Mouse (Mus musculus) kidney, adult 2 months (tissue): Measurements from ENCODE around the gene Myo15b. TPM values are rescaled to one million over a fixed set of nuclear protein-coding genes. Genes with fewer than 3 reads are reported as not detected.

Experiments
- DNase-seq: peaks from one replicate; pipeline ENCODE4 v3.0.0; 2021
- H3K27ac ChIP-seq: fragments of 200-500 bp; 2 replicates; pipeline ENCODE4 v1.5.1; 2012; ENCODE audit warnings: low read depth, low read length, control low read depth, inconsistent platforms; ENCODE audit not compliant: insufficient read depth
- H3K27me3 ChIP-seq: fragments of 200-500 bp; replicated peaks from 2 replicates; pipeline ENCODE4 v1.6.1; 2012; ENCODE audit warnings: mild to moderate bottlenecking, moderate library complexity, low read length, inconsistent platforms; ENCODE audit not compliant: control insufficient read depth, insufficient read depth
- H3K36me3 ChIP-seq: fragments of 200-500 bp; 2 replicates; pipeline ENCODE4 v1.6.1; 2012; ENCODE audit warnings: mild to moderate bottlenecking, moderate library complexity, low read length, inconsistent platforms; ENCODE audit not compliant: control insufficient read depth, insufficient read depth
- H3K4me1 ChIP-seq: fragments of 200-500 bp; 2 replicates; pipeline ENCODE4 v1.6.1; 2011; ENCODE audit warnings: low read length; ENCODE audit not compliant: control insufficient read depth, insufficient read depth
- H3K4me3 ChIP-seq: fragments of 200-500 bp; 2 replicates; pipeline ENCODE4 v1.5.1; 2011; ENCODE audit warnings: mild to moderate bottlenecking, low read depth, low read length, control low read depth; ENCODE audit not compliant: insufficient read depth
- CTCF ChIP-seq: fragments of 200-500 bp; conservative IDR thresholded peaks from 2 replicates; pipeline ENCODE4 v1.5.1; 2011; ENCODE audit warnings: low read depth, mild to moderate bottlenecking, control low read depth, low read length, moderate library complexity, mixed read lengths; ENCODE audit not compliant: insufficient read depth, insufficient read length
- POLR2A ChIP-seq: fragments of 200-500 bp; IDR thresholded peaks from one replicate; pipeline ENCODE4 v1.6.1; 2011; ENCODE audit warnings: low read depth, low read length, control low read depth
- WGBS: fragments of 180-500 bp; shearing (Covaris S2); methylation state at CpG from one replicate; pipeline ENCODE4 v1.1.7; 2018; 5-methylcytosine and 5-hydroxymethylcytosine counted together
- polyA plus RNA-seq: library from polyadenylated mRNA; depleted of rRNA; stranded (reverse); fragments of >200 nt; gene quantifications from 2 replicates; pipeline ENCODE4 v1.2.3, GENCODE M21; 2012

Myo15b gene
- polyA plus RNA-seq, 1 experiment, result 104 TPM

DNA sequence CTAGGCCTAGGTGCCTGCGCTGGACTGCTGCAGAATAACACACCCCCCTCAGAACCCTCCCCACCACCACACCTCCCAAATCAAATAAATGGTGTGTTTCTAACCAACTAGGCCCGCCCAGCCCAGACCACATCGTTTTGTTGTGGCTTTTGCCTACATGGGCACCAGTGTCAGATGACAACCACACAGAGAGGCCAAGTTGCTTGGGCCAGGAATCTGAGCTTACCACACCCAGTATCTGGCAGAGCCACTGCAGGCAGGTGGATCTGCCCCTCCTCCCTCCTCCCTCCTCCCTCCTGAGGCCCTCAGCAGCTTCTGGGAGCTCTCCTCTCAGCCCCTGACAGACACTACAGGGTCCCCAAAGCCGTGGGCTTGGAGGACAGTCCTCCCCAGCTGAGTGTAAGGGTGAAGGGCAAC is 19.3 kb upstream of the Myo15b start:
- no peak overlapping the region for H3K4me3 ChIP-seq
- no peaks in the 10 kb centered on the region for H3K36me3 ChIP-seq
- H3K4me1 ChIP-seq, result peaks cover 84% of the 10 kb centered on the region
- no peak for TF ChIP-seq POLR2A
- TF ChIP-seq CTCF, result no peak
- H3K27me3 ChIP-seq, result no peaks in the 10 kb centered on the region
- peak overlapping the region; percentile 15 for H3K27ac ChIP-seq
- peak; percentile 80 for DNase-seq
- WGBS, result 35% methylated on average over 4 of the region's 4 CpGs

DNA sequence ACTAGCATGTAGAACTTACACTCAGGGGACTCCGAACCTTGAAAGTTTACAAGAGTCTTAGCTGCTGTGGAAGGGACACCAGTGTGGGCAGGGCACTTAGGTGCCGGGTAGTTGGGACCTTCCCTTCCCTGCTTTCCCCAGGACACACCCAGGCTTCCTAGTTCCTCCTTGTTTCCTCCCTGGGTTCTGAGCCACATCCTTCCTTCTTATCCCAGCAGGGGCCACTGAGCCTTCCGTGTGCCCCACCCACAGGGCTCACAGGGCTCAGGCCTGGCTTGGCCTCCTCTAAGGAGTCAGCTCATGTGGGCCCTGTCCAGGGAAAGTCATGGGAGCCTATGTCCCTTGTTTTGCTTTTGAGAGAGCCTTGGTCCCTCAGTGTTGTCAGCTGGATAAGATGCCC is 18.5 kb upstream of the Myo15b start:
- no peak for DNase-seq
- no peak for TF ChIP-seq POLR2A
- no peak for TF ChIP-seq CTCF
- no peak overlapping the region for H3K4me3 ChIP-seq
- H3K27ac ChIP-seq, result peak overlapping the region; percentile 10; the same call in 1 of the 2 replicates
- peaks cover 83% of the 10 kb centered on the region for H3K4me1 ChIP-seq
- H3K27me3 ChIP-seq, result no peaks in the 10 kb centered on the region
- no peaks in the 10 kb centered on the region for H3K36me3 ChIP-seq
- WGBS, result 53% methylated on average over 3 of the region's 3 CpGs

DNA sequence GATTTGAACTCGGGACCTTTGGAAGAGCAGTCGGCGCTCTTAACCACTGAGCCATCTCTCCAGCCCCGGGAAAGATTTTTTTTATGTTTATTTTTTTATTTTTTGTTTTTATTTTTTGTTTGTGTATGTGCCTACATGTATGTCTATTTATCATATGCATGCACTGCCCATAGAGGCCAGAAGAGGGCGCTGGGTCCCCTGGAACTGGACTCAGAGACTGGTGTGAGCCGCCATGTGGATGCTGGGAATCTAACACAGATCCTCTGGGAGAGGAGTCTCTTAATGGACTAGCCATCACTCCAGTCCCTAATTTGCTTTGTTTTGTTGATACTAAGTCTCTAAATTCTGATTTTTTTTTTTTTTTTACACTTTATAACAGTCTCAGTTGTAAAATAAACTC is 17.2 kb upstream of the Myo15b start:
- H3K36me3 ChIP-seq, result peaks cover 8% of the 10 kb centered on the region
- H3K27ac ChIP-seq, result no peak overlapping the region
- 90% methylated on average over 6 of the region's 6 CpGs for WGBS
- peak; percentile 24 for TF ChIP-seq CTCF
- no peak for TF ChIP-seq POLR2A
- no peak overlapping the region for H3K4me3 ChIP-seq
- no peaks in the 10 kb centered on the region for H3K27me3 ChIP-seq
- peaks cover 74% of the 10 kb centered on the region for H3K4me1 ChIP-seq
- no peak for DNase-seq

DNA sequence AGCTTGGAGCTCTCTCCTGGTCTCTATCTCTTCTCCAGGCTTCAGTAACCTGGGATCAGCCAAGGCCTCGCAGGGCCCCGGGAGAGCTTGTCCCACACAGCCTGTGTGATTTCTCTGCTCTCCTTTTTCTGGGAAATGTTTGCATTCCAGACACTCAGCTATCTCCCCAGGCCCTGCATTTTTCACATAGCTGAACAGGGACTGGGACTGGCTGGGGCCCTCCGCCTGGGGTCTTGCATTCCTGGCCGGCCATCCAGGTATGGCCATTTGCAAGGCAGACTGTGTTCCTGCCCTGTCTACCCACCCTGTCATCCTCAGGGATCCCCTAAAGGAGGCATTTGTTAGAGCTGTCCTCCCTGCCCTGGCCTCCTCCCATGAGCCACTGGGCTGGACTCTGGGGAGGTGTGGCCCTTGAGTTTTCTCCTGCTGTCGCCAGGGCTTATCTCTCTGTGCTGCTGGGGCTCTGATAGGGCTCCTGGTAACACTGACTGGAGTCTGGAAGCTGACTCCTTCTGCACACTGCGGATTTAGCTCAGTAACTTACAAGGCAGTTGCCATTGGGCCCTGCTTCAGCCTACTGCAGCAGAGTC is 16.1 kb upstream of the Myo15b start:
- DNase-seq, result peak; percentile 63
- whole genome bisulfite sequencing, result 22% methylated on average over 6 of the region's 6 CpGs
- H3K36me3 ChIP-seq, result peaks cover 8% of the 10 kb centered on the region
- TF ChIP-seq POLR2A, result no peak
- no peak for TF ChIP-seq CTCF
- H3K27me3 ChIP-seq, result no peaks in the 10 kb centered on the region
- H3K27ac ChIP-seq, result peak overlapping the region; percentile 84
- no peak overlapping the region for H3K4me3 ChIP-seq
- peaks cover 64% of the 10 kb centered on the region for H3K4me1 ChIP-seq

DNA sequence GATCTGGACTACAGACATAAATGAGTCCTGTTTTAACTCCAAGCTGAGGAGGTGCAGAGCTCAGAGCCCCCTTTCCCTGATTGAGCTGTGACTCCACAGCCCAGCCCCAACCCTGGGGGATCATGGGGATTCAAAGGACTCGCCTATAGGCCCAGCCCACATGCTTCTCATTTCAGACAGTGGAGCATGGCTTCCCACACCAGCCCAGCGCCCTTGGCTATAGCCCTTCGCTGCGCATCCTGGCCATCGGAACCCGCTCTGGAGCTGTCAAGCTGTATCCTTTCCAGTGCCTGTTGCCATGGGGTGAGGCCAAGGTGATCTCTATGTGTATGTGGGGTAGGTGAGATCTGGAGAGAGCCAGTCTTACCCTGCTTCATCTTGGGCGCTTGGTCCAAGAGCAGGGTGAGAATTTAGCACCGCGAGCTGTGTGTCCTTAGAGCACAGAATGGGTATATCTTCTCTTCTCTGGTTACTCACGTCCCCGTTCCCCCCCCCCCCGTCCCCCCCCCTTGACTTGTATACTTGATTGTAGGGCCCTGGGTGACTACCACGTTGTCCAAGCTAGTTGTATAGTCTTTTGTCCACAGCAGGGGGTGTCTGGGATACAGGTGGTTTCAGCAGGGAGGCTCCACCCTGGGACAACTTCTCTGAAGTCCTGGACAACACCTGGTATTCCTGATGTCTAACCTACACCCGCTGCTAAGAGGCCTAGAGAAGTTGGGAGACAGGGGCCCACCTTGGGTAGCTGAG is 14.9 kb upstream of the Myo15b start:
- DNase-seq, result peak; percentile 46
- Histone ChIP-seq H3K36me3 (peaks cover 9% of the 10 kb centered on the region), H3K4me1 (peaks cover 51% of the 10 kb centered on the region), H3K27ac (peak overlapping the region; percentile 84), H3K4me3 (no peak overlapping the region), H3K27me3 (no peaks in the 10 kb centered on the region)
- TF ChIP-seq CTCF, result no peak
- no peak for TF ChIP-seq POLR2A
- WGBS, result 61% methylated on average over 12 of the region's 14 CpGs

DNA sequence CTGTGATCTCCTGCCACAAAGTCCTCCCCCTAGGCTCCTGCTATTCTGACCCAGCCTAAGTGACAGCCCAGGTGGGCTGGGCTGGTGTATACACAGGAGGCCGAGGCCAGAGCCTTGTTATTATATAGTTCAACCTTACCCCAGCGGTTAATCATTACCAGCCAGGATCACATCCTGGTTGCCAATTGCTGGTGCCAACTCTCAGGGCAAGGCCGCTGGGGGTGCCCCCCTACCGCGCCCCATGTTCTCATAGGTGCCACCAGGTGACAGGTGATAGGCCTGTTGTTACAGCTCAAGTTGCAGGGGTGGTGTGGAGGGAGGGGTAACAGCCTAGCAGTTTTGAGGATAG is 14.3 kb upstream of the Myo15b start:
- Histone ChIP-seq H3K4me1 (peaks cover 46% of the 10 kb centered on the region), H3K36me3 (peaks cover 9% of the 10 kb centered on the region), H3K27me3 (no peaks in the 10 kb centered on the region), H3K27ac (peak overlapping the region; percentile 84), H3K4me3 (no peak overlapping the region)
- 33% methylated on average over 5 of the region's 5 CpGs for WGBS
- DNase-seq, result peak; percentile 97
- no peak for TF ChIP-seq POLR2A
- no peak for TF ChIP-seq CTCF

DNA sequence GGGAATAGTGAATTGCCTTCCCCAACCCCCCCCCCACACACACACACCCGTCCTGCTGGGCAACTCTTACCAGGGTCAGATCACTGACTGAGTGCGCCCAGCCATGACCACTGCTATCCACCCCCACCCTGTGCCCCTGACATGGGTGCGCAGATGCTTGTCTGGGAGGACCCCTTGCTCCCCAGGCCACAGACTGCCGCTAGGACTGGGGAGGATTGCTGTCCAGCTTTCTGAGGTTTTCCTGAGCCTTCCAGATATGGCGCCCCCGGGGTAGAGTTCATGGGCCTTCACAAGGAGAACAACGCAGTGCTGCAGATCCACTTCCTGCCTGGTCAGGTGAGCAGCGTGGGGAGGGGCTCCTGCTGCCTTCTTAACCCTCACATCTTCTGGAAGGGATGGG is 14.0 kb upstream of the Myo15b start:
- 32% methylated on average over 8 of the region's 8 CpGs for WGBS
- peaks cover 9% of the 10 kb centered on the region for H3K36me3 ChIP-seq
- no peaks in the 10 kb centered on the region for H3K27me3 ChIP-seq
- TF ChIP-seq POLR2A, result no peak
- TF ChIP-seq CTCF, result no peak
- no peak overlapping the region for H3K4me3 ChIP-seq
- H3K4me1 ChIP-seq, result peaks cover 42% of the 10 kb centered on the region
- peak overlapping the region; percentile 84 for H3K27ac ChIP-seq
- peak; percentile 73 for DNase-seq
